Mouse (Mus musculus): ENCODE measurements at regions not wholly inside any gene's neighbourhood (a gene's known extent, or its start where the extent isn't known, plus 50 kb on each side); places are given as distances from the start of the nearest gene placed in this dataset.

DNA sequence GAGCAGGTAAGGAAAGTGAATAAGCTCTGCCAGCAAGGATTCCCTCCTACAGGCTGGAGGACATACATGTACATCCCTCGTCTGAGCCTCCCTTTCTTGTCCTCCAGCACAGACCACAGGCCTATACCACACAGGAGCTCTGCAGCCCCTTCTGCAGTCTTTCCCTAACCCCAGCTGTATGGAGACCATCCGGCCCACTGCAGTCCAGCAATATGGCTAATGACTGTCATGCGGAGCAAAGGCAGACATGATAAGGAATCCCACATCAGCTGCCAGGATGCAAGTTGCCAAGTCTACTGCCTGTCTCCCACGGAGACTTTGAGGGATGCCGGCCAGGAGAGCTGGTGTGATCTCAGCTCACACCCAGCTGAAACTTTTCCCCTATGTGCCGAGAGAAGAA lies 50.5 kb upstream of the Man2a1 start:
- TF ChIP-seq CTCF (IDR thresholded peaks at IDR 0.05; ENCODE audit: extremely low read depth, insufficient read depth, low read length), result no peak
- no peak for TF ChIP-seq POLR2A (IDR thresholded peaks at IDR 0.05; ENCODE audit: extremely low read depth, insufficient read depth, low read length)
